Mouse (Mus musculus) intestine, embryonic 16.5 days (tissue): ENCODE measurements at regions not wholly inside any gene's neighbourhood (a gene's known extent, or its start where the extent isn't known, plus 50 kb on each side); places are given as distances from the start of the nearest gene placed in this dataset.

Source experiments
- ATAC-seq: fragments of 200-750 bp; cut with Nextera tagmentation; 2 replicates; pipeline ENCODE4 v1.8.0; 2017; ENCODE audit warnings: moderate TSS enrichment, moderate library complexity
- H3K27ac ChIP-seq: fragments of 300-500 bp; sonication (generic); 2 replicates; pipeline ENCODE4 v1.5.1; 2014; ENCODE audit warnings: mild to moderate bottlenecking, low read length
- H3K27me3 ChIP-seq: fragments of 300-500 bp; sonication (generic); replicated peaks from 2 replicates; pipeline ENCODE4 v1.6.1; 2014; ENCODE audit warnings: low read length, control low read depth, mixed read lengths; ENCODE audit not compliant: control insufficient read depth, insufficient read depth
- H3K36me3 ChIP-seq: fragments of 300-500 bp; sonication (generic); 2 replicates; pipeline ENCODE4 v1.6.1; 2014; ENCODE audit warnings: low read length, control low read depth; ENCODE audit not compliant: control insufficient read depth, insufficient read depth
- H3K4me1 ChIP-seq: fragments of 300-500 bp; sonication (generic); 2 replicates; pipeline ENCODE4 v1.6.1; 2014; ENCODE audit warnings: low read length, control low read depth, mixed read lengths; ENCODE audit not compliant: control insufficient read depth, insufficient read depth
- H3K4me2 ChIP-seq: fragments of 300-500 bp; sonication (generic); 2 replicates; pipeline ENCODE4 v1.6.1; 2014; ENCODE audit warnings: low read depth, low read length, control low read depth
- H3K4me3 ChIP-seq: fragments of 300-500 bp; sonication (generic); 2 replicates; pipeline ENCODE4 v1.5.1; 2014; ENCODE audit warnings: mild to moderate bottlenecking, low read length
- H3K9ac ChIP-seq: fragments of 300-500 bp; sonication (generic); 2 replicates; pipeline ENCODE4 v1.6.1; 2014; ENCODE audit warnings: low read depth, low read length
- H3K9me3 ChIP-seq: fragments of 300-500 bp; sonication (generic); 2 replicates; pipeline ENCODE4 v1.6.1; 2016; ENCODE audit warnings: low read length, control low read depth; ENCODE audit not compliant: control insufficient read depth
- WGBS: fragments of 180-500 bp; shearing (Covaris S2); extraction: QIAGEN DNeasy Blood & Tissue Kit; methylation state at CpG from one replicate; pipeline ENCODE4 v1.1.7; 2014; 5-methylcytosine and 5-hydroxymethylcytosine counted together

GRCm38 (mm10) chr11:79881812-79882211 is 80.4 kb downstream of the Utp6 start:
- H3K27ac ChIP-seq, result no peak overlapping the region
- H3K4me2 ChIP-seq, result no peak overlapping the region
- H3K27me3 ChIP-seq, result no peaks in the 10 kb centered on the region
- no peaks in the 10 kb centered on the region for H3K36me3 ChIP-seq
- H3K4me3 ChIP-seq, result no peak overlapping the region
- no peaks in the 10 kb centered on the region for H3K9me3 ChIP-seq
- 38% methylated on average over 4 of the region's 4 CpGs for WGBS
- no peak for ATAC-seq
- H3K4me1 ChIP-seq, result peaks cover 5% of the 10 kb centered on the region
- no peak overlapping the region for H3K9ac ChIP-seq

- Histone ChIP-seq H3K27ac (peak overlapping the region; percentile 76), H3K4me3 (no peak overlapping the region), H3K4me2 (no peak overlapping the region), H3K36me3 (no peaks in the 10 kb centered on the region), H3K9ac (no peak overlapping the region), H3K27me3 (no peaks in the 10 kb centered on the region), H3K9me3 (no peaks in the 10 kb centered on the region), H3K4me1 (peaks cover 5% of the 10 kb centered on the region)
- WGBS, result 51% methylated on average over 7 of the region's 7 CpGs
- ATAC-seq, result no peak
Measured at GRCm38 (mm10) chr11:79878091-79878490, 84.1 kb downstream of the Utp6 start.

GRCm38 (mm10) chr11:79877184-79877745 is 84.9 kb downstream of the Utp6 start:
- no peaks in the 10 kb centered on the region for H3K27me3 ChIP-seq
- peak; percentile 44; the same call in 1 of the 2 replicates for ATAC-seq
- no peak overlapping the region for H3K4me3 ChIP-seq
- peak overlapping the region; percentile 76 for H3K27ac ChIP-seq
- WGBS, result 39% methylated on average over 3 of the region's 3 CpGs
- no peak overlapping the region for H3K9ac ChIP-seq
- H3K36me3 ChIP-seq, result no peaks in the 10 kb centered on the region
- H3K9me3 ChIP-seq, result no peaks in the 10 kb centered on the region
- peaks cover 5% of the 10 kb centered on the region for H3K4me1 ChIP-seq
- H3K4me2 ChIP-seq, result no peak overlapping the region

GRCm38 (mm10) chr11:79871783-79872628 is 90.2 kb downstream of the Utp6 start:
- H3K9ac ChIP-seq, result no peak overlapping the region
- H3K4me1 ChIP-seq, result 0 out of 2 replicates have a peak, but pooled peaks cover 5% of the 10 kb centered on the region
- H3K27ac ChIP-seq, result no peak overlapping the region
- WGBS, result 90% methylated on average over 10 of the region's 10 CpGs
- no peak overlapping the region for H3K4me2 ChIP-seq
- no peak for ATAC-seq
- no peaks in the 10 kb centered on the region for H3K27me3 ChIP-seq
- H3K36me3 ChIP-seq, result no peaks in the 10 kb centered on the region
- H3K9me3 ChIP-seq, result no peaks in the 10 kb centered on the region
- H3K4me3 ChIP-seq, result no peak overlapping the region

GRCm38 (mm10) chr11:79870189-79870588 is 92.0 kb downstream of the Utp6 start:
- H3K27ac ChIP-seq, result peak overlapping the region; percentile 11; the same call in 1 of the 2 replicates
- no peak for ATAC-seq
- 0 out of 2 replicates have a peak, but pooled peaks cover 5% of the 10 kb centered on the region for H3K4me1 ChIP-seq
- no peak overlapping the region for H3K4me3 ChIP-seq
- H3K9ac ChIP-seq, result no peak overlapping the region; the same call in 1 of the 2 replicates
- no peaks in the 10 kb centered on the region for H3K9me3 ChIP-seq
- 38% methylated on average over 5 of the region's 5 CpGs for WGBS
- no peak overlapping the region for H3K4me2 ChIP-seq
- no peaks in the 10 kb centered on the region for H3K36me3 ChIP-seq
- no peaks in the 10 kb centered on the region for H3K27me3 ChIP-seq

- no peak overlapping the region for H3K4me3 ChIP-seq
- WGBS, result 51% methylated on average over 5 of the region's 5 CpGs
- no peaks in the 10 kb centered on the region for H3K9me3 ChIP-seq
- no peaks in the 10 kb centered on the region for H3K36me3 ChIP-seq
- no peak overlapping the region for H3K4me2 ChIP-seq
- no peak overlapping the region for H3K9ac ChIP-seq
- no peak overlapping the region for H3K27ac ChIP-seq
- ATAC-seq, result no peak
- 0 out of 2 replicates have a peak, but pooled peaks cover 8% of the 10 kb centered on the region for H3K4me1 ChIP-seq
- no peaks in the 10 kb centered on the region for H3K27me3 ChIP-seq
Measured at GRCm38 (mm10) chr11:79869009-79869408, 93.2 kb downstream of the Utp6 start.

GRCm38 (mm10) chr11:79864836-79865235 is 97.4 kb downstream of the Utp6 start:
- Histone ChIP-seq H3K27ac (no peak overlapping the region), H3K4me3 (no peak overlapping the region), H3K9ac (no peak overlapping the region), H3K27me3 (no peaks in the 10 kb centered on the region), H3K9me3 (no peaks in the 10 kb centered on the region), H3K36me3 (no peaks in the 10 kb centered on the region), H3K4me1 (0 out of 2 replicates have a peak, but pooled peaks cover 4% of the 10 kb centered on the region), H3K4me2 (no peak overlapping the region)
- 40% methylated on average over 5 of the region's 5 CpGs for WGBS
- no peak for ATAC-seq

GRCm38 (mm10) chr11:79863487-79864175 is 98.6 kb downstream of the Utp6 start:
- no peak overlapping the region for H3K27ac ChIP-seq
- H3K9me3 ChIP-seq, result no peaks in the 10 kb centered on the region
- H3K9ac ChIP-seq, result no peak overlapping the region
- no peak for ATAC-seq
- H3K27me3 ChIP-seq, result no peaks in the 10 kb centered on the region
- H3K4me2 ChIP-seq, result no peak overlapping the region
- H3K4me3 ChIP-seq, result no peak overlapping the region
- 83% methylated on average over 14 of the region's 14 CpGs for WGBS
- H3K36me3 ChIP-seq, result no peaks in the 10 kb centered on the region
- 0 out of 2 replicates have a peak, but pooled peaks cover 3% of the 10 kb centered on the region for H3K4me1 ChIP-seq

- no peak overlapping the region for H3K4me3 ChIP-seq
- 37% methylated on average over 12 of the region's 12 CpGs for WGBS
Measured at GRCm38 (mm10) chr11:79860611-79861067, 101.6 kb downstream of the Utp6 start.

More at GRCm38 (mm10) chr11:79860611-79861067, 101.6 kb downstream of the Utp6 start:
- no peak overlapping the region for H3K4me2 ChIP-seq
- no peaks in the 10 kb centered on the region for H3K36me3 ChIP-seq
- no peak for ATAC-seq
- no peak overlapping the region for H3K9ac ChIP-seq
- H3K4me1 ChIP-seq, result 0 out of 2 replicates have a peak, but pooled peaks cover 3% of the 10 kb centered on the region
- H3K9me3 ChIP-seq, result no peaks in the 10 kb centered on the region
- no peak overlapping the region for H3K27ac ChIP-seq
- no peaks in the 10 kb centered on the region for H3K27me3 ChIP-seq
